Mouse (Mus musculus) heart, postnatal 0 days (tissue): Measurements from ENCODE around the gene Gm45837. TPM values are rescaled to one million over a fixed set of nuclear protein-coding genes. Genes with fewer than 3 reads are reported as not detected.
"Not testable (repeated sequence)": the region's sequence is repeated elsewhere in the genome, so short reads cannot be mapped to it uniquely, and the experiment has no call there.

ENCODE experiments used
- ATAC-seq: fragments of 200-750 bp; cut with Nextera tagmentation; 2 replicates; pipeline ENCODE4 v1.8.0; 2017; ENCODE audit warnings: low read depth, moderate number of reproducible peaks, moderate library complexity; ENCODE audit not compliant: insufficient read depth
- DNase-seq: peaks from one replicate; pipeline ENCODE4 v3.0.0-alpha.2; 2016; ENCODE audit warnings: low spot score
- H3K27ac ChIP-seq: fragments of 300-500 bp; sonication (generic); 2 replicates; pipeline ENCODE4 v1.5.1; 2014; ENCODE audit warnings: low read depth, mild to moderate bottlenecking
- H3K27me3 ChIP-seq: fragments of 300-500 bp; sonication (generic); 2 replicates; pipeline ENCODE4 v1.6.1; 2014; ENCODE audit warnings: low read length, mixed read lengths; ENCODE audit not compliant: control insufficient read depth, insufficient read depth
- H3K36me3 ChIP-seq: fragments of 300-500 bp; sonication (generic); replicated peaks from 2 replicates; pipeline ENCODE4 v1.6.1; 2014; ENCODE audit warnings: low read length, mixed read lengths; ENCODE audit not compliant: control insufficient read depth, insufficient read depth
- H3K4me1 ChIP-seq: fragments of 300-500 bp; sonication (generic); 2 replicates; pipeline ENCODE4 v1.6.1; 2014; ENCODE audit warnings: antibody characterized with exemption; ENCODE audit not compliant: control insufficient read depth, insufficient read depth
- H3K4me2 ChIP-seq: fragments of 300-500 bp; sonication (generic); 2 replicates; pipeline ENCODE4 v1.6.1; 2014; ENCODE audit warnings: low read depth, mild to moderate bottlenecking, low read length, moderate library complexity
- H3K4me3 ChIP-seq: fragments of 300-500 bp; sonication (generic); 2 replicates; pipeline ENCODE4 v1.5.1; 2014; ENCODE audit warnings: low read depth, low read length
- H3K9ac ChIP-seq: fragments of 300-500 bp; sonication (generic); replicated peaks from 2 replicates; pipeline ENCODE4 v1.6.1; 2014; ENCODE audit warnings: low read depth, low read length, mixed read lengths
- H3K9me3 ChIP-seq: fragments of 300-500 bp; sonication (generic); replicated peaks from 2 replicates; pipeline ENCODE4 v1.6.1; 2016; ENCODE audit warnings: low read length; ENCODE audit not compliant: control insufficient read depth
- CTCF ChIP-seq: IDR thresholded peaks from 2 replicates; pipeline ENCODE4 v1.5.1; 2016; ENCODE audit warnings: antibody characterized with exemption, control low read depth, low read depth
- EP300 ChIP-seq: IDR thresholded peaks from 2 replicates; pipeline ENCODE4 v1.6.1; 2016; ENCODE audit warnings: antibody characterized with exemption, low read depth
- WGBS: fragments of 180-500 bp; shearing (Covaris S2); extraction: QIAGEN DNeasy Blood & Tissue Kit; methylation state at CpG from one replicate; pipeline ENCODE4 v1.1.7; 2014; 5-methylcytosine and 5-hydroxymethylcytosine counted together
- microRNA counts: library from miRNA; unstranded; fragments of <30 nt; microRNA quantifications from one replicate; lab custom pipeline; 2015
- microRNA-seq: library from miRNA; unstranded; fragments of <30 nt; microRNA quantifications from one replicate; pipeline ENCODE4, GENCODE M21; 2016
- polyA plus RNA-seq: library from polyadenylated mRNA; unstranded; fragments of >200 nt; fragmentation: Nextera tagmentation; extraction: Ambion mirVana; gene quantifications from 2 replicates; pipeline ENCODE4 v1.2.1, GENCODE M21; 2015
- total RNA-seq: library from RNA; depleted of rRNA; stranded (reverse); fragments of >200 nt; gene quantifications from 2 replicates; pipeline ENCODE4 v1.2.3, GENCODE M21; 2014; ENCODE audit warnings: low replicate concordance; rRNA removed

Gene Gm45837
- total and polyA plus RNA-seq, 2 experiments from 2014 or later, result 2.4 to 33.8 TPM

DNA sequence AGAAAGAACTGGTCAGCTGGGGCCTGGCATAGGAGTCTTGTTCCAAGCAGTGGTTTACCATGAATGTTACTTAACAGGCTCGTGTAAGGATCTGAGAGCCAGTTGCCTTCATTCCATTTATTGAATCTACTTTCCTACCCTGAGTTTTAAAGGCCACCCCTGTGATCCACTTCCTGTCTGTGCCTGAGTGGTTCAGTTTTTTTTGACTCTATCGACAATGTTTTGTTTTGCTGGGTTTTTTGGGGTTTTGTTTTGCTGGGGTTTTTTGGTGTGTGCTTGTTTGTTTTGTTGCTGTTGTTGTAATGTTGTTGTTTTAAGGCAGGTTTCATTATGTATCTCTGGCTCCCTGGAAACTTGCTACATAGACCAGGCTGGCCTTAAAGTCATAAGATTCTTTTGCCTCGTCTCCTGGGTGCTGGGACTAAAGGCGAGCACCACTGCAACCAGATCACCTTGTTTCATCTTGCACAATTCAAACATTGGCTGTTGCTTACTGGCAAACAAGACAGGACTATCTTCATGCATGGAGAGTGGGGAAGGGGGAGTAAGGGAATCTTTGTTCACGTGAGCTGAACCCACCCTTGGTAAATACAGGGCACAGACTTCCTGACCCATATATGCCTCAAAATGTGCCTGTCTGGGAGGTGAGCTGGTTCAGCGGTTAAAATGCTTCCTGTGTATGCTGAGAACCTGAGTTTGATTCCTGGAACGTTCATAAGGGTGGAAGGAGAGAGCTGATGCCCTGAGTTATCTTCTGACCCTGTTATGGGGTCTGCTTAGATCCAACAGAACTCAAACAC lies 140.2 kb downstream of the Gm45837 start:
- Histone ChIP-seq H3K9ac (no peak overlapping the region), H3K9me3 (no peaks in the 10 kb centered on the region), H3K4me3 (no peak overlapping the region), H3K4me1 (no peaks in the 10 kb centered on the region), H3K4me2 (no peak overlapping the region), H3K27ac (no peak overlapping the region), H3K27me3 (no peaks in the 10 kb centered on the region), H3K36me3 (no peaks in the 10 kb centered on the region)
- WGBS, result 57% methylated on average over 7 of the region's 7 CpGs
- ATAC-seq (no peak), DNase-seq (no peak)
- TF ChIP-seq EP300, result no peak
- no peak for TF ChIP-seq CTCF

DNA sequence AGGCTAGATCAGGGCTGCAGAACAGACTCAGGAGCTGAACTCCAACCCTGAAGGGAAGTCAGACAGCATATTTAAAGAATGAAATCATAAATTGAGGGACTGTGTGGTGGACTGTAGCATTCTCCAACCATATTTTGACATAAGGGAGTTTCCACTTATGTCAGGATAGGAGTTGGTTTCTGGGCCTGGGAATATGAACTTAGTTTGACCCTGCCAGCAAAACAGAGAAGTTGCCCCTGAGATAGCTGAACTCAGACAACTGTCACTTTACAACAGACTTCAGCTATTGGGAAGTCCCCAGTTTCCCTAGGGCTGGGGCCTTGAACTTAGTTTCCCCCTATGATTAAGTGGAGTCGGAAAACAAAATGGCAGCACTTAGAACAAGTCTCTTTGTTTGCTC lies 140.8 kb downstream of the Gm45837 start:
- Histone ChIP-seq H3K4me3 (no peak overlapping the region), H3K9ac (no peak overlapping the region), H3K36me3 (no peaks in the 10 kb centered on the region), H3K27ac (no peak overlapping the region), H3K27me3 (no peaks in the 10 kb centered on the region), H3K4me2 (no peak overlapping the region), H3K4me1 (no peaks in the 10 kb centered on the region), H3K9me3 (no peaks in the 10 kb centered on the region)
- 71% methylated on average over 1 of the region's 1 CpGs for WGBS
- ATAC-seq (no peak), DNase-seq (no peak)
- TF ChIP-seq CTCF (no peak), EP300 (no peak)

DNA sequence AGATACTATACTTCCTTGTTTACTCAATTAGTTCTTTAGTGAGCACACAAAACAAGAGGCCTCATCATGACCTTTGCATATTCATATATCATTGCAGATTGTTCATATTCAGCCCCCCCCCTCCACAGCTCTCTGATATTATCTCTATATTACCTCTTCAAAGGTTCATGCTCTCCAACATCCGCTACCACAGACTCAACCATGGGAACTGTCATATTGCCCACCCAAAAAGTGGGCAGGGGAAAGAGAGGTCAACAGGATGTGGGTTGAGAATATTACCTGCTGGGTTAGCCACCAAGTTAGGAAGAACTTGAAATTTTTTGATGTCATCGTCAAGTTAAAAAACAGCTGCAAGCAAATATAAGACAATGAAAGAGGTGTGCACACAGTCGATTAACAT lies 144.8 kb downstream of the Gm45837 start:
- not testable (repeated sequence) for H3K4me1 ChIP-seq, ATAC-seq, H3K4me3 ChIP-seq, H3K27ac ChIP-seq, H3K27me3 ChIP-seq, H3K9ac ChIP-seq, DNase-seq, H3K9me3 ChIP-seq, H3K36me3 ChIP-seq, H3K4me2 ChIP-seq
- 85% methylated on average over 3 of the region's 3 CpGs for WGBS

DNA sequence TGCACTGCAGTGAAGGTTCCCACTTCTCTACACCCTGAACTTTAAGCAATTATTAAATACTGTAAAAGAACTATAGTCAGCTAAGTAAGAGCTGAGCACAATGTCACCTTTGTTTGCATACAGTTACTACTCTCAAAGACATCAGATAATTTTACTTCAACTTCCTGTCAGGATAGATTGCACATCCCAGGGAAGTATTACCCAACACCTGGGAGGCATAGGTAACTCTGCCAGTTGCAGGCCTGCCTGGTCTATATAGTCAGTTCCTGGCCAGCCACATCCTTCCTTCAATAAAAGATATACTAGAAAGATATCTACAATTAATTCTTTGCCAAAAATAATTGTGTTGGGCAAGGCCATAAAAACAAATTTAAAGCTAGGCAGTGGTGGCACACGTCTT lies 146.7 kb downstream of the Gm45837 start:
- ATAC-seq (no peak), DNase-seq (no peak)
- TF ChIP-seq EP300 (no peak), CTCF (no peak)

DNA sequence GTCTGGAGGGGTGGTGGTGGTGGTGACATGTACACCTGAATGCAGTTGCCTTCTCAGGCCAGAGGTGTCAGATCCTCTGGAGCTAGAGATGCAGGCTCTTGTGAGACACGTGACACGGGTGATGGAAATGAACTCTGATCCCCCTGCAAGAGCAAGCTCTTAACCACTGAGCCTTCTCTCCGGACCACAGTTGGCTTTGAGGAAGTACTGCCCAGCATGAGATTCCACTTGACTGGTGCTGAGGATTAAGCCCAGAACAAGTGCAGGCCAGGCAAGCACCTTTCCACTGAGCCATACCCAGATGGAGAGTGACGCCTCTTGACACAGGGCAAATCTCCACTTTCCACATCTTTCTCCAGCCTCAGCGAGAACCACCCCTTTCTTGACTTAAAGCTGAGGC lies 148.7 kb downstream of the Gm45837 start:
- not testable (repeated sequence) for H3K4me2 ChIP-seq, H3K27ac ChIP-seq, H3K4me1 ChIP-seq, H3K4me3 ChIP-seq, DNase-seq, ATAC-seq, H3K9ac ChIP-seq, H3K36me3 ChIP-seq, H3K9me3 ChIP-seq, H3K27me3 ChIP-seq
- WGBS, result 49% methylated on average over 5 of the region's 5 CpGs

More for the DNA sequence above, 146.7 kb downstream of the Gm45837 start:
- WGBS, result 60% methylated on average over 1 of the region's 1 CpGs
- H3K4me2 ChIP-seq, result no peak overlapping the region
- H3K4me1 ChIP-seq, result no peaks in the 10 kb centered on the region
- H3K4me3 ChIP-seq, result no peak overlapping the region
- H3K9me3 ChIP-seq, result no peaks in the 10 kb centered on the region
- H3K27ac ChIP-seq, result no peak overlapping the region
- no peak overlapping the region for H3K9ac ChIP-seq
- no peaks in the 10 kb centered on the region for H3K36me3 ChIP-seq
- H3K27me3 ChIP-seq, result no peaks in the 10 kb centered on the region

MicroRNAs encoded within 50 kb of the gene (microRNA counts, 519-probe panel; counts per million panel counts)
- not detected for microRNA mmu-miR-139-3p (lab: Ali Mortazavi, UCI)
- 3,148 counts per million, percentile 36 among the panel's probes with 10 or more counts for microRNA mmu-miR-139-5p (lab: Ali Mortazavi, UCI)

Small RNAs within 50 kb of the gene (microRNA-seq; reads per million reads assigned to microRNA genes)
- 4,071 reads per million, percentile 92 among the genes with 10 or more reads in this experiment for gene Mir139

Other genes starting within 250 kb of the Gm45837 start
- gene Atg16l2, start 108.6 kb upstream of the Gm45837 start, total RNA-seq, result 67.1 and 93.8 TPM in 2 replicates
- gene Atg16l2, start 108.6 kb upstream of the Gm45837 start, polyA plus RNA-seq, result 15.9 and 20.5 TPM in 2 replicates
- gene Stard10, start 93.8 kb upstream of the Gm45837 start, total RNA-seq, result 62.6 and 76.7 TPM in 2 replicates
- 45.9 and 53.6 TPM in 2 replicates for gene Stard10, start 93.8 kb upstream of the Gm45837 start, polyA plus RNA-seq
- 36.2 and 101 TPM in 2 replicates for gene Arap1, start 62.8 kb upstream of the Gm45837 start, total RNA-seq
- 18.6 and 19.8 TPM in 2 replicates for gene Arap1, start 62.8 kb upstream of the Gm45837 start, polyA plus RNA-seq
- gene Pde2a, start 10.8 kb downstream of the Gm45837 start, total RNA-seq, result 4.7 and 35.2 TPM in 2 replicates
- 19.3 and 22.1 TPM in 2 replicates for gene Pde2a, start 10.8 kb downstream of the Gm45837 start, polyA plus RNA-seq
- gene Art2b, start 174.7 kb downstream of the Gm45837 start, total RNA-seq, result not detected in 2 replicates
- gene Art2b, start 174.7 kb downstream of the Gm45837 start, polyA plus RNA-seq, result not detected in 2 replicates